Mouse (Mus musculus) WW6 (cell line): ENCODE results near the gene Hrh3.

Experiments used
- DNase-seq: peaks from one replicate; pipeline ENCODE4 v3.0.0-alpha.2; 2013; ENCODE audit warnings: low read depth, low spot score

The Hrh3 gene

DNA sequence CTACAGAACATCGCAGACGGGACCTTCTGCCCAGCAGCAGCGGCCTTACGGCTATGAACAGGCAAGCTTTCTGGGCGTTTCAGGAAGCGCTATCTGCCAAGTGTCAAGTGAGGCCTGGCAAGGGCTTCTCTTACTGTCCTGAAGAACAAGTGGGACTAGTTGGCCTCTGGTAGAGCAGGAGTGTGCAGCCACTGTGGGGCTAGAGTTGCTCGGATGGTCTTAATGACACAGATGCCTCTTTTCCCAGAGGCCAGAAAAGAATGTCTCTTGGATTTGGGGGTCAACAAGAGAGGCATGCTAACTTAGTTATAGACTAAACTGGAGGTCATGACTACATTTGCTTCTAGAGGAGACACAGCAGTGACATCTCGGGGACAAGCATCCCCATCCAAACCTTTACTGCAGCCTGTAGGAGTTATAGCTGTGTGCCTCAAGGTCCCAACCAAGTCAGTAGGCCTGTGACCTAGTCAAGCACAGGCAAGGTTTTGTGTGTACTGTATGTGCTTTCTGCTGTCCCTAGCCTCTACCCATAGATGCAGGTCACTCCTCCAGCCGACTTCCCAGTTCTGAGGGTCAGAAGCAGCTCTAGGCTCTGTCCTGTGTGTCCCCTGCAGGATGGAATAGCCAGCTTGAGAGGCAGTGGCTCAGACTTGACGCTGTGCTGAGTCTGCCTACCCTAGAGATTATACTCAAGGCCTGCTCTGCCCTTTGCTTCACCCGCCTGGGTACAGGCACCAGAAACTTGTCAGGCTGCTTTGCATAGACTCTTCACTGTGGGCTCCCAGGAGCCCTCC lies 40.8 kb downstream of the Hrh3 start:
- DNase-seq: no peak

DNA sequence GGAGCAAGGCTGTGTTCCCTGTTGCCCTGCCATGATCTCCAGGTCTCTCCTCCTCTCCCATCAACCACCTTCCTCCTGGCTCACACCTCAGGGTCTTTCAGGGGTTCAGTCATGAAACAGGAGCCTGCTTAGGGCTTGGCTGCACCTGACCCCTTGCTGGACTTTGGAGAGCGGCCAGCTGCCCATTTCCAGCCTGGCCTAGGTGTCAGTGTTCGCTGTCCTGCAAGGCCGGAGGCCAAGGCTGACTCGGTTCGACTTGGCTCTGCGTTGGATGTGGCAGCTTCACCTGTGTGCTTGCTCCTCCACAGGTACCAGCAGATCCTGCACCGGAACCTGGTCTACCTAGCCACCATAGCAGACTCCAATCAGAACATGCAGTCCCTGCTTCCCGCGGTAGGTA lies 51.3 kb downstream of the Hrh3 start:
- no peak for DNase-seq

DNA sequence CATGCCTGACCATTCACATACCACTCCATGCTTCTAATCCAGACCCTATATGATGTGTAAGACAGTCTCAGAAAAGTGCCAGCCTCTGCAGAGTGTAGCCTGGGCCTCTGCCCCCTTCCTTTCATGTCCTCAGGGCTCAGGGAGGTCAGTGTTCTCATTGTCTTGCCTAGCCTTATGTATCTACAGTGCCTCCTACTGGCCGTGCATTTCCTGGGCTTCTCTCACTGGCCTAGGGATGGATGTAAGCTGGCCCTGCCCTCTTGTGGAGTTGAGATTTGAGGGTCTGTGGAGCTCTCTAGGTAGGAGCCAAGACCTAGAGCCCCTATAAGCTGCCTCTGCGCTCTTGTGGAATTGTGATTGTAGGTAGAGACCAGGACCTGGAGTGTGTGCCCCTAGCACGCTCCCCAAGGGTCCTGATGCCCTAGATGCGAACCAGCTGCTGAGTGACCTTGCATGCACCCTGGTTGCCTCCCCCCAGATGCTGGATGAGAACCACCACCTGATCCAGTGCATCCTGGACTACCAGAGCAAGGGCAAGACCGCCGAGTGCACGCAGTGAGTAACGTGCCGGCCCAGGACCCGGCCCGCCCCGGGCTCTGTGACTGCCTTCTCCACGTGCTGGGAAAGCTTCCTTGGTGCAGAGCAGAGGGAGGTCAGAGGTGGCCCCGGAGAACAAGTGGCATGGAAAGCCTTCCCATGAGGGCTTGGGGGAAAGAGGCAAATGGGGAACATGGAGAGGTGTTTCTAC lies 52.1 kb downstream of the Hrh3 start:
- DNase-seq: no peak

DNA sequence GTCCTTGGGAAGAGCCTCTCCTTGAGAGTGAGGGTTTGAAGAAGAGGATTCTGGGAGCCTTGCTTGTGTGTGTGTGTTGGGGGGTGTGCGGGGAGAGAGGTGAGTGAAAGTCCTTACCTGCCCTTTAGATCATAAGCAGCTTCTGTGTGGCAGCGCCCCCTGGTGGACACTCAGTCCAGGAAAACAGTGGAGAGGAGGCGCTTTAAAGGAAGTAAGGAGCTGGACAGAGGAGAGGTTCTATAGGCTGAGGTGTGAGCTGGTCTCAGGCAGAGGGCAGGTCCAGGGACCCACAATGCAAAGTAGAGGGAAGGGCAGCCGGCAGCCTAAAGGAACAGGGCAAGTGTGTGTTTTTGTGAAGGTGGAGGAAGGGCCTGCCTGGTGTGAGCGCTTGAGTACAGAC lies 53.3 kb downstream of the Hrh3 start:
- DNase-seq: no peak
